Mouse (Mus musculus) CH12.LX (cell line): ENCODE data around the gene Exoc8.

Source experiments
- CTCF ChIP-seq, 2 experiments: IDR thresholded peaks in 1 of 2; conservative IDR thresholded peaks in 1 of 2; 2 replicates each; pipeline ENCODE4 v1.5.1; 2011 to 2012; ENCODE audit warnings: low read depth in 2 of 2, low read length in 2 of 2, improper control_type of control experiment in 1 of 2, inconsistent platforms in 1 of 2, mild to moderate bottlenecking in 1 of 2, moderate library complexity in 1 of 2
- ELF1 ChIP-seq: IDR thresholded peaks from 2 replicates; pipeline ENCODE4 v1.6.1; 2014; ENCODE audit warnings: low read depth, mild to moderate bottlenecking, inconsistent platforms, low read length, improper control_type of control experiment
- EP300 ChIP-seq: IDR thresholded peaks from 2 replicates; pipeline ENCODE4 v1.6.1; 2011; ENCODE audit warnings: low read length, improper control_type of control experiment
- GABPA ChIP-seq: IDR thresholded peaks from 2 replicates; pipeline ENCODE4 v1.6.1; 2012; ENCODE audit warnings: low read depth, low read length, improper control_type of control experiment, inconsistent platforms; ENCODE audit not compliant: insufficient replicate concordance
- MAFK ChIP-seq: IDR thresholded peaks from 2 replicates; pipeline ENCODE4 v1.6.1; 2011; ENCODE audit warnings: low read length, improper control_type of control experiment; ENCODE audit not compliant: insufficient replicate concordance
- MAZ ChIP-seq: IDR thresholded peaks from 2 replicates; pipeline ENCODE4 v1.6.1; 2012; ENCODE audit warnings: low read depth, mild to moderate bottlenecking, inconsistent platforms, low read length, improper control_type of control experiment, moderate library complexity
- NELFE ChIP-seq: IDR thresholded peaks from 2 replicates; pipeline ENCODE4 v1.6.1; 2011; ENCODE audit warnings: low read depth, low read length, improper control_type of control experiment
- POLR2A ChIP-seq: IDR thresholded peaks from 2 replicates; pipeline ENCODE4 v1.6.1; 2011; ENCODE audit warnings: low read depth, mild to moderate bottlenecking, improper control_type of control experiment, low read length
- POLR2AphosphoS2 ChIP-seq: IDR thresholded peaks from 2 replicates; pipeline ENCODE4 v1.6.1; 2011; ENCODE audit warnings: low read depth, low read length, improper control_type of control experiment
- SIN3A ChIP-seq: IDR thresholded peaks from 2 replicates; pipeline ENCODE4 v1.6.1; 2012; ENCODE audit warnings: low read length, improper control_type of control experiment, inconsistent platforms
- SMC3 ChIP-seq: IDR thresholded peaks from 2 replicates; pipeline ENCODE4 v1.6.1; 2011; ENCODE audit warnings: low read depth, low read length, improper control_type of control experiment
- TCF12 ChIP-seq: IDR thresholded peaks from 2 replicates; pipeline ENCODE4 v1.6.1; 2014; ENCODE audit warnings: low read depth, mild to moderate bottlenecking, inconsistent platforms, low read length, improper control_type of control experiment
- USF1 ChIP-seq: IDR thresholded peaks from 2 replicates; pipeline ENCODE4 v1.6.1; 2014; ENCODE audit warnings: low read depth, mild to moderate bottlenecking, inconsistent platforms, low read length, improper control_type of control experiment

DNA sequence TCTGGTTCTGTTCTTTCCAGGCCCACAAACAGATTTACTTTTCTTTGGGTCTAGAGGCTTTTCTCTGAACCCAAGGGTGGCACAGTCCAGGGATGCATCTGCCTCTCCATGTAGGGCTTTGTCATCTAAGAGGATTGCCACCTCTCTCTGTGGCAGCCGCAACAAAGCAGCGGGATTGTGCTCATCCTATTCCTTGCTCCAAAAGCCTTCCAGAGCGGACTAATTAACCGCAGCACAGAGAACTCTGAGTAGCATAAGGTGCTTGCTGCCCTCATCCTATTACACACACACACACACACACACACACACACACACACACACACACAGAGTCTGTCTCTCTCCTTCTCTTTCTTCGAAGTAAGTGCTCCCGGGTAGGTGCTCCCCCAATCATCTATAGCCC lies 46.3 kb upstream of the Exoc8 start:
- TF ChIP-seq TCF12, result no peak
- TF ChIP-seq MAZ, result no peak
- no peak for TF ChIP-seq SIN3A
- TF ChIP-seq POLR2A, result no peak
- TF ChIP-seq CTCF (conservative IDR thresholded peaks at IDR 0.05 in 1 of 2, IDR thresholded peaks at IDR 0.05 in 1 of 2; ENCODE audit: low read depth in 2 of 2, low read length in 2 of 2), result no peak
- no peak for TF ChIP-seq POLR2AphosphoS2
- TF ChIP-seq EP300, result no peak
- no peak for TF ChIP-seq GABPA
- TF ChIP-seq USF1, result no peak
- TF ChIP-seq SMC3, result no peak
- no peak for TF ChIP-seq ELF1
- TF ChIP-seq MAFK, result no peak
- no peak for TF ChIP-seq NELFE
